Mouse (Mus musculus) forebrain, embryonic 14.5 days (tissue): ENCODE results near the gene Cflar. TPM values are rescaled to one million over a fixed set of nuclear protein-coding genes. Genes with fewer than 3 reads are reported as not detected.
A peak's percentile ranks its signal among the peaks of the same experiment; 100 is the strongest.

ENCODE experiments used
- ATAC-seq: fragments of 200-750 bp; cut with Nextera tagmentation; 2 replicates; pipeline ENCODE4 v1.8.0; 2017; ENCODE audit warnings: mild to moderate bottlenecking, moderate library complexity
- DNase-seq: peaks from one replicate; pipeline ENCODE4 v3.0.0-alpha.2; 2015; ENCODE audit warnings: low spot score
- H3K27ac ChIP-seq: fragments of 300-500 bp; sonication (generic); 2 replicates; pipeline ENCODE4 v1.5.1; 2014; ENCODE audit warnings: low read depth, mild to moderate bottlenecking, control low read depth, low read length, moderate library complexity
- H3K27me3 ChIP-seq: fragments of 300-500 bp; sonication (generic); replicated peaks from 2 replicates; pipeline ENCODE4 v1.6.1; 2014; ENCODE audit warnings: low read length, control low read depth, mixed read lengths; ENCODE audit not compliant: control insufficient read depth, insufficient read depth
- H3K36me3 ChIP-seq: fragments of 300-500 bp; sonication (generic); 2 replicates; pipeline ENCODE4 v1.6.1; 2014; ENCODE audit warnings: low read length, control low read depth; ENCODE audit not compliant: control insufficient read depth, insufficient read depth
- H3K4me1 ChIP-seq: fragments of 300-500 bp; sonication (generic); 2 replicates; pipeline ENCODE4 v1.6.1; 2014; ENCODE audit warnings: antibody characterized with exemption, low read length, control low read depth; ENCODE audit not compliant: control insufficient read depth, insufficient read depth
- H3K4me2 ChIP-seq: fragments of 300-500 bp; sonication (generic); 2 replicates; pipeline ENCODE4 v1.6.1; 2014; ENCODE audit warnings: mild to moderate bottlenecking, control low read depth, low read length
- H3K4me3 ChIP-seq: fragments of 300-500 bp; sonication (generic); 2 replicates; pipeline ENCODE4 v1.5.1; 2014; ENCODE audit warnings: low read depth, low read length, control low read depth
- H3K9ac ChIP-seq: fragments of 300-500 bp; sonication (generic); 2 replicates; pipeline ENCODE4 v1.6.1; 2014; ENCODE audit warnings: mild to moderate bottlenecking, low read length, control low read depth, moderate library complexity
- H3K9me3 ChIP-seq: fragments of 300-500 bp; sonication (generic); replicated peaks from 2 replicates; pipeline ENCODE4 v1.6.1; 2016; ENCODE audit warnings: low read length, control low read depth, mixed read lengths; ENCODE audit not compliant: control insufficient read depth
- WGBS: fragments of 180-500 bp; shearing (Covaris S2); extraction: QIAGEN DNeasy Blood & Tissue Kit; methylation state at CpG from one replicate; pipeline ENCODE4 v1.1.7; 2014; 5-methylcytosine and 5-hydroxymethylcytosine counted together
- polyA plus RNA-seq: library from polyadenylated mRNA; unstranded; fragments of >200 nt; fragmentation: Nextera tagmentation; extraction: Ambion mirVana; gene quantifications from 2 replicates; pipeline ENCODE4 v1.2.1, GENCODE M21; 2014

Cflar gene
- polyA plus RNA-seq, 1 experiment from 2014 or later: 18.7 TPM

DNA sequence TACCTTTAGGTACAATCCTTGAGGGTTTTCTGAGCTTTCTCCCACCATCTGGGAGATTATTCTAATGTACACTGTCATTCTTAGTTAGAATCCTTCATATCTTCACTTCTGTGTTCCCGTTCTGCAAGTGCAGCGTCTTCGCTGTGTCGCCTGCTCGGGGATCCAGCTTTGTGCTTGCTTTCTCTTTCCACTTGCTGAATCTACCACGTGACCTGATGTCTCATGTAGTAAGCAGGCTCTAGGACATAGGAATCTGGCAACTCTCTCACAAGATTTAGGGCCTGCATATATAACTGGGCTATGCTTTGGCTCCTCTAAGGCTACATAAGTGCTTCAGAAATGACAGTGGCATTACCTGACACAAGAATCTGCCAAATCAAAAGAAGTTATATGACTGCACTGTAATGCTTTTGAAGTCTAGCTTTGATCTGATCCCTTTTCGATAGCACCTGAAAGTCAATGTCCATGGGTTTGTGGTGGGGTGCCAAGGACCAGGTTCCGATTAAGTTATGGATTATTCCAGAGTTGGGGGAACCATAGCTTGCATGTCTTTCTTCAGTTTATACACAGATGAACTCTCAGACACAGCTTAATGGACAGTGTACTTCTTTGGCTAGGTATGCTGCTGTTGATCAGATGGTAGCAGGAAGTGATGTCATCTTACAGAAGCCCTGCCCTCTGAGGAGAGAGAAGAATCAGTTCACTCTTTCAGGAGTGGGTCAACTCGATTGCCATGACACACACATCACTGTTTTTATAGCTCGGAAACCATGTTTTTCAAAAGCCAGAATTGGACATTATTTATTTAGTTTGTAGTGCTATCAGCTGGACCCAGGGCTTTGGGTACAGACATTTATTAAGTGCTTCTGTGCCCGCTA, 23.0 kb downstream of the Cflar start:
- H3K36me3 ChIP-seq: peaks cover 20% of the 10 kb centered on the region; the same call in 1 of the 2 replicates
- no peak overlapping the region for H3K4me3 ChIP-seq
- no peak overlapping the region for H3K27ac ChIP-seq
- ATAC-seq (no peak), DNase-seq (no peak)
- H3K9ac ChIP-seq: no peak overlapping the region
- H3K4me2 ChIP-seq: no peak overlapping the region
- H3K27me3 ChIP-seq: no peaks in the 10 kb centered on the region
- H3K9me3 ChIP-seq: no peaks in the 10 kb centered on the region
- H3K4me1 ChIP-seq: no peaks in the 10 kb centered on the region
- 95% methylated on average over 11 of the region's 11 CpGs for WGBS

DNA sequence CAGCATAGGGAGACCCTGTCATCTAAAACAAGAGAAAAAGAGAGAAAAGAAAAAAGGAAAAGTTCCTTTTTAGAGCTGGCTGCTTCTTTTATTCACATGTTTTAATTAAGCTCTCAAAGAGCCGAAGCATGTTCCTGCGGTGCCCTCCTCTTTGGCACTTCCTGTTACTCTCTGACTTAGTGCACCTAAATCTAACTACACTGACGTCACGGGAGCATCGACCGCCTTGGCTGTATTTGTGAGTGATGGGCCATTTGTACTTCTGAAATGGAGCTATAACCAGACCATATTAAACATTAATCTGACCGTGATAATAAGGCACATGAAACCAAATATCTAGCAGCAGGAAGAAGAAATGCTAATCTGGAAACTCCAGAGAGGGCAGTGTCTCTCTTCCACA, 24.7 kb downstream of the Cflar start:
- no peak for DNase-seq
- Histone ChIP-seq H3K4me2 (no peak overlapping the region), H3K27me3 (no peaks in the 10 kb centered on the region), H3K4me1 (no peaks in the 10 kb centered on the region), H3K4me3 (no peak overlapping the region), H3K36me3 (peaks cover 27% of the 10 kb centered on the region; the same call in 1 of the 2 replicates), H3K9me3 (no peaks in the 10 kb centered on the region), H3K9ac (no peak overlapping the region), H3K27ac (no peak overlapping the region)
- ATAC-seq: no peak
- 86% methylated on average over 7 of the region's 7 CpGs for WGBS

DNA sequence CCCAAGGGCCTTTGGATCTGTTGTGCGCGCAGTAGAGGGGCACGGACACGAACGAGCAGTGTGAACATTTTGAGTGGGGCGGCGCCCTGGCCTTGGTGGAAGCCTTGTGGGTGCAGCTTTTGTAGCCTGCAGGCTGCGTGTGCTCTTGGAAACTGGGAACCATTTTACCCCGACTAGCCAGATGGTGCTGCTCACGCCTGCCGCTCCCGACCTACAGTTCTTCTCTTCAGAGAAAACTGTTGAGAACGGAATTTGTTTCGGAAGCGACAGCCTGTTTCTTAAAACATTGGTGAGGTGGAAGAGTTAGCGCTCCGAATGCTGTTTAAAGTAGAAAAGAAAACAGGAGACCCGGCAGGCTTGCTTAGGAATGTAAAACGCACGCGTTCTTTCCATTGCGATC, 25.7 kb downstream of the Cflar start:
- H3K9me3 ChIP-seq: no peaks in the 10 kb centered on the region
- H3K27ac ChIP-seq: no peak overlapping the region
- H3K9ac ChIP-seq: no peak overlapping the region
- ATAC-seq (no peak), DNase-seq (peak; percentile 47)
- peaks cover 34% of the 10 kb centered on the region; the same call in 1 of the 2 replicates for H3K36me3 ChIP-seq
- 87% methylated on average over 22 of the region's 22 CpGs for WGBS
- no peak overlapping the region for H3K4me2 ChIP-seq
- H3K4me3 ChIP-seq: no peak overlapping the region
- no peaks in the 10 kb centered on the region for H3K27me3 ChIP-seq
- H3K4me1 ChIP-seq: no peaks in the 10 kb centered on the region

- DNase-seq: peak; percentile 67
- 68% methylated on average over 7 of the region's 7 CpGs for WGBS
- Histone ChIP-seq H3K9me3 (no peaks in the 10 kb centered on the region), H3K4me3 (no peak overlapping the region), H3K27me3 (no peaks in the 10 kb centered on the region), H3K27ac (no peak overlapping the region), H3K9ac (no peak overlapping the region), H3K4me1 (no peaks in the 10 kb centered on the region), H3K4me2 (no peak overlapping the region), H3K36me3 (peaks cover 33% of the 10 kb centered on the region; the same call in 1 of the 2 replicates)
- ATAC-seq: peak; percentile 93
Observed at GRCm38 (mm10) chr1:58739529-58739928, 28.2 kb downstream of the Cflar start.

- no peak for ATAC-seq
- WGBS: 85% methylated on average over 5 of the region's 5 CpGs
- H3K4me1 ChIP-seq: no peaks in the 10 kb centered on the region
- no peak overlapping the region for H3K4me3 ChIP-seq
- no peak for DNase-seq
- H3K4me2 ChIP-seq: no peak overlapping the region
- no peak overlapping the region for H3K27ac ChIP-seq
- no peaks in the 10 kb centered on the region for H3K27me3 ChIP-seq
- no peak overlapping the region for H3K9ac ChIP-seq
- H3K36me3 ChIP-seq: peaks cover 23% of the 10 kb centered on the region; the same call in 1 of the 2 replicates
- H3K9me3 ChIP-seq: no peaks in the 10 kb centered on the region
Observed at GRCm38 (mm10) chr1:58742571-58743021, 31.3 kb downstream of the Cflar start.

- 90% methylated on average over 6 of the region's 6 CpGs for WGBS
- Histone ChIP-seq H3K4me3 (no peak overlapping the region), H3K4me2 (no peak overlapping the region), H3K27ac (no peak overlapping the region), H3K36me3 (peaks cover 22% of the 10 kb centered on the region; the same call in 1 of the 2 replicates), H3K9me3 (no peaks in the 10 kb centered on the region), H3K4me1 (no peaks in the 10 kb centered on the region), H3K9ac (no peak overlapping the region), H3K27me3 (no peaks in the 10 kb centered on the region)
- no peak for DNase-seq
- ATAC-seq: no peak
Observed at GRCm38 (mm10) chr1:58743252-58743651, 31.9 kb downstream of the Cflar start.

GRCm38 (mm10) chr1:58744645-58745044, 33.3 kb downstream of the Cflar start:
- Histone ChIP-seq H3K27me3 (no peaks in the 10 kb centered on the region), H3K27ac (no peak overlapping the region), H3K4me3 (no peak overlapping the region), H3K9ac (no peak overlapping the region), H3K4me1 (no peaks in the 10 kb centered on the region), H3K9me3 (no peaks in the 10 kb centered on the region), H3K4me2 (no peak overlapping the region), H3K36me3 (peaks cover 26% of the 10 kb centered on the region; the same call in 1 of the 2 replicates)
- 91% methylated on average over 7 of the region's 7 CpGs for WGBS
- ATAC-seq: no peak
- DNase-seq: no peak

DNA sequence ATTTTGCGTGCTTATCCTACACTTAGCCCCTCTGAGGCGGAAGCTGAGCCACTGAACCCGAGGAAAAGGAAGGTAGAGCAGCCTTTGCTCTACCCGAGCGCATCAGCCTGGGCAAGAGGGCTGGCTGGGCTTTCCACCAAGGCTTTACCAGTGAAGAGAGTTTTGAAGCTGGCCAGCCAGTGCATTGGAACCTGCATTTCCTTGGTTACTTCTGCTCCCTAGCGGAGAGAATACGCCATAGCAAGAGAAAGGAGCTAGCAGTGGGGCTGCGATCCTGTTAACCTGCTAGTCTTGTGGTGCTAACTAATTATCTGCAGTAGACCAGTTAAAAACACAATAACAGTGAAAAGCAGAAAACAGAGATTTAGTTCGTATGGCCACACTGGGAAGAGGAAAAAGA, 35.6 kb downstream of the Cflar start:
- H3K4me1 ChIP-seq: no peaks in the 10 kb centered on the region
- no peak overlapping the region for H3K27ac ChIP-seq
- ATAC-seq: 0 out of 2 replicates have a peak, but pooled peaks have one; percentile 34
- no peaks in the 10 kb centered on the region for H3K9me3 ChIP-seq
- H3K36me3 ChIP-seq: peaks cover 12% of the 10 kb centered on the region; the same call in 1 of the 2 replicates
- no peak overlapping the region for H3K4me3 ChIP-seq
- H3K4me2 ChIP-seq: no peak overlapping the region
- H3K9ac ChIP-seq: no peak overlapping the region
- peak; percentile 62 for DNase-seq
- WGBS: 62% methylated on average over 9 of the region's 9 CpGs
- H3K27me3 ChIP-seq: no peaks in the 10 kb centered on the region

DNA sequence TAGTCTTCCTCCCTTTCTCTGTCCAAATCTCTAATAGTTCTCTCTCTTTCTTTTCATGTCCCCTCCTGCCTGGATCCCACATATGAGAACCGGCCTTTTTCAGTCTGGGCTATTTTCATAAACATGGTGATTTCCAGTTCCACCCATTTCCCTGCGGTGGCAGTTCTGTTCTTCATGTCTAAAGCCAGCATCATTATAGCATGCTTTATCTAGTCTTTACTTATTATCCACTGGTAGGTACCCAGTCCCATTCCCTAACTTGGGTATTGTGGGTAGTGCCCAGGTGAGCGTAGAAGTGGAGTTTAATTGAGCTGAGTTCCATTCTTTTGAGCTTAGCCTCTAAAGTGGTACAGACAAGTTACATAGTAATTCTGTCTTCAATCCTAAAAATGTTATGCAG, 48.1 kb downstream of the Cflar start:
- Histone ChIP-seq H3K9me3 (no peaks in the 10 kb centered on the region), H3K36me3 (peaks cover 8% of the 10 kb centered on the region), H3K4me1 (no peaks in the 10 kb centered on the region), H3K9ac (no peak overlapping the region), H3K27ac (no peak overlapping the region), H3K27me3 (no peaks in the 10 kb centered on the region), H3K4me3 (no peak overlapping the region), H3K4me2 (no peak overlapping the region)
- DNase-seq: no peak
- no peak for ATAC-seq
- WGBS: 94% methylated on average over 3 of the region's 3 CpGs
